Mouse (Mus musculus) bone marrow macrophage, adult 2 months (primary cell): ENCODE measurements at regions not wholly inside any gene's neighbourhood (a gene's known extent, or its start where the extent isn't known, plus 50 kb on each side); places are given as distances from the start of the nearest gene placed in this dataset.

ENCODE experiments used
- CTCF ChIP-seq: IDR thresholded peaks from 2 replicates; pipeline ENCODE4 v1.5.1; 2012; ENCODE audit warnings: low read depth, mild to moderate bottlenecking, low read length, moderate library complexity
- POLR2A ChIP-seq: IDR thresholded peaks from 2 replicates; pipeline ENCODE4 v1.6.1; 2012; ENCODE audit warnings: mild to moderate bottlenecking, low read depth, low read length, borderline replicate concordance

DNA sequence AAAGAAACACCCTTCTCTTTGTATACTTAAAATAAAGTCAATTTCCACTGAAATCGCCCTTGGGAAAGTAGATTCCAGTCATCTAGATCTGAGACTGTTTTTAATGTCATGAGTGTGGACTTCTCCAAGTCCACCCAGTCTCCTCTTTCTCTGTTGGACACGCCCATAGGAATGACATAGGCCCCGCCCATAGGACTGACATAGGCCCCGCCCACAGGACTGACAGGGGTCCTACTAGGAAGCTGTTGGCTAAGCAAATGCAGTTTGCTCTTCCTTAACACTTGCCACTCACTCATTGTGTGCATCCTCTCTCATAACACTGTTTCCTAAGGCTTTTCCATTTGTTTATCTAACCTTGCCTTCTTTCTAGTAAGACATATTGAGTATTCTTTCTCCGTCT lies 129.3 kb downstream of the Nkx6-1 start:
- TF ChIP-seq CTCF: no peak
- no peak for TF ChIP-seq POLR2A
